Mouse (Mus musculus): ENCODE measurements around the gene Elmod3.
"Not testable (repeated sequence)": the region's sequence is repeated elsewhere in the genome, so short reads cannot be mapped to it uniquely, and the experiment has no call there.

The Elmod3 gene

GRCm38 (mm10) chr6:72534035-72534809 lies 64.0 kb downstream of the Elmod3 start:
- peak; percentile 86 for DNase-seq (ENCODE audit: low read depth, low spot score)

GRCm38 (mm10) chr6:72533555-72533954 lies 64.7 kb downstream of the Elmod3 start:
- DNase-seq (ENCODE audit: low read depth, low spot score) = not testable (repeated sequence)

GRCm38 (mm10) chr6:72532580-72532979 lies 65.6 kb downstream of the Elmod3 start:
- no peak for DNase-seq (ENCODE audit: low read depth, low spot score)

- DNase-seq (ENCODE audit: low read depth, low spot score) = no peak
Observed at GRCm38 (mm10) chr6:72528410-72529151, 69.6 kb downstream of the Elmod3 start.

- no peak for DNase-seq (ENCODE audit: low read depth, low spot score)
Observed at GRCm38 (mm10) chr6:72527070-72527469, 71.1 kb downstream of the Elmod3 start.

GRCm38 (mm10) chr6:72524160-72524559 lies 74.1 kb downstream of the Elmod3 start:
- no peak for DNase-seq (ENCODE audit: low read depth, low spot score)

GRCm38 (mm10) chr6:72523222-72523621 lies 75.0 kb downstream of the Elmod3 start:
- DNase-seq (ENCODE audit: low read depth, low spot score) = no peak

- no peak for DNase-seq (ENCODE audit: low read depth, low spot score)
Observed at GRCm38 (mm10) chr6:72522288-72522687, 75.9 kb downstream of the Elmod3 start.

- DNase-seq (ENCODE audit: low read depth, low spot score) = no peak
Observed at GRCm38 (mm10) chr6:72521607-72522006, 76.6 kb downstream of the Elmod3 start, which contains the start of gene Sh2d6. Gene Sh2d6, minus strand, starts transcription at chr6:72521707.

- DNase-seq (ENCODE audit: low read depth, low spot score) = no peak
Observed at GRCm38 (mm10) chr6:72520904-72521303, 77.3 kb downstream of the Elmod3 start.

- DNase-seq (ENCODE audit: low read depth, low spot score) = peak; percentile 68
Observed at GRCm38 (mm10) chr6:72519892-72520663, 78.1 kb downstream of the Elmod3 start.

GRCm38 (mm10) chr6:72519303-72519702 lies 78.9 kb downstream of the Elmod3 start:
- no peak for DNase-seq (ENCODE audit: low read depth, low spot score)

- no peak for DNase-seq (ENCODE audit: low read depth, low spot score)
Observed at GRCm38 (mm10) chr6:72518842-72519241, 79.4 kb downstream of the Elmod3 start.

Data from ZHBTc4 (cell line).